Comparison of ENCODE assay signal across 9 mouse cellular contexts in genomic region chr11:58641057-58641456, GRCm38 (mm10). TPM values are rescaled to one million over a fixed set of nuclear protein-coding genes. Genes with fewer than 3 reads are reported as not detected.
A peak's percentile ranks its signal among the peaks of the same experiment; 100 is the strongest.
DNase-seq lines count a peak whose midpoint lies in the region; ATAC-seq and TF ChIP-seq lines count a peak whose summit lies in the region.
"Had no signal": no experiment of that assay in that cellular context is flagged by ENCODE, and none has a peak within 500 bp of the region (broad histone marks: within the 10 kb centered on the region; RNA-seq: fewer than 3 reads in every experiment).

No protein-coding gene starts in this region.

- peak overlapping the region; percentile 95 for H3K4me2 ChIP-seq in hindbrain, embryonic 13.5 days

- peak; percentile 75 for DNase-seq in MEL-GATA-1-ER (ENCODE audit: extremely low read depth, low read depth)
- peak; percentile 70 for DNase-seq in c-Kit-positive CD71-positive TER-119-negative erythroid progenitor cells, embryonic 14.5 days (ENCODE audit: low read depth)
- DNase-seq in midbrain, embryonic 10.5 days (ENCODE audit: low spot score): no peak
- no peak for DNase-seq in cerebellum, adult 11-12 months
- DNase-seq in thymus, postnatal 0 days (ENCODE audit: low spot score): no peak
- no peak for DNase-seq in thymus, adult 2 months
- DNase-seq: gastrocnemius, postnatal 25 days had no signal

- H3K27me3 ChIP-seq in hindbrain, embryonic 13.5 days: peaks cover 35% of the 10 kb centered on the region
- peaks cover 36% of the 10 kb centered on the region for H3K27me3 ChIP-seq in midbrain, embryonic 10.5 days (ENCODE audit: low read depth, poor library complexity, severe bottlenecking)
- H3K27me3 ChIP-seq in thymus, adult 2 months (ENCODE audit: control insufficient read depth, insufficient read depth, low read length): peaks cover 3% of the 10 kb centered on the region; the same call in 1 of the 2 replicates

- no peak for TF ChIP-seq CTCF in thymus, adult 2 months (IDR thresholded peaks at IDR 0.05; ENCODE audit: borderline replicate concordance, control insufficient read depth, extremely low read depth, insufficient read depth, low read length, poor library complexity)

- peak overlapping the region; percentile 44 for H3K4me3 ChIP-seq in hindbrain, embryonic 13.5 days
- H3K4me3 ChIP-seq in midbrain, embryonic 10.5 days: peak overlapping the region; percentile 59
- no peak overlapping the region for H3K4me3 ChIP-seq in thymus, adult 2 months (ENCODE audit: control insufficient read depth, insufficient read depth, low read length)

- H3K4me1 ChIP-seq in hindbrain, embryonic 13.5 days (replicated peaks): peaks cover 11% of the 10 kb centered on the region
- peaks cover 10% of the 10 kb centered on the region for H3K4me1 ChIP-seq in midbrain, embryonic 10.5 days
- no peaks in the 10 kb centered on the region for H3K4me1 ChIP-seq in thymus, adult 2 months (replicated peaks; ENCODE audit: control insufficient read depth, insufficient read depth, low read length)

- H3K9ac ChIP-seq in hindbrain, embryonic 13.5 days: peak overlapping the region; percentile 72; the same call in 1 of the 2 replicates

- no peak overlapping the region for H3K27ac ChIP-seq in hindbrain, embryonic 13.5 days
- peak overlapping the region; percentile 72 for H3K27ac ChIP-seq in midbrain, embryonic 10.5 days (replicated peaks)
- no peak overlapping the region for H3K27ac ChIP-seq in thymus, adult 2 months (ENCODE audit: control insufficient read depth, insufficient read depth, low read length)

- ATAC-seq in hindbrain, embryonic 13.5 days (ENCODE audit: low FRiP score): no peak

- WGBS in hindbrain, embryonic 13.5 days: 36% methylated on average over 14 of the region's 14 CpGs
- WGBS in midbrain, embryonic 10.5 days: 28% methylated on average over 14 of the region's 14 CpGs
- 7% methylated on average over 14 of the region's 14 CpGs for WGBS in thymus, adult 2 months

- no peak for TF ChIP-seq POLR2A in thymus, adult 2 months (IDR thresholded peaks at IDR 0.05; ENCODE audit: control insufficient read depth, extremely low read depth, insufficient read depth, low read length, poor library complexity)

- no peaks in the 10 kb centered on the region for H3K9me3 ChIP-seq in hindbrain, embryonic 13.5 days
- no peaks in the 10 kb centered on the region for H3K9me3 ChIP-seq in midbrain, embryonic 10.5 days (replicated peaks)

- no peaks in the 10 kb centered on the region for H3K36me3 ChIP-seq in hindbrain, embryonic 13.5 days
- H3K36me3 ChIP-seq in midbrain, embryonic 10.5 days: no peaks in the 10 kb centered on the region
- H3K36me3 ChIP-seq in thymus, adult 2 months (ENCODE audit: control insufficient read depth, insufficient read depth, low read length): no peaks in the 10 kb centered on the region

RNA-seq across cellular contexts. Expression of gene Trim58, which starts 0.8 kb away (rescaled TPM):
- polyA plus RNA-seq in hindbrain, embryonic 13.5 days (2015; fragmentation: Nextera tagmentation; extraction: Ambion mirVana): 0.14 and 0.19 TPM in 2 replicates
- polyA plus RNA-seq in midbrain, embryonic 10.5 days (2016; fragmentation: Nextera tagmentation; extraction: Ambion mirVana): 0.46 and 0.53 TPM in 2 replicates
- not detected in 2 replicates for polyA plus RNA-seq in thymus, postnatal 0 days (2015; fragmentation: Nextera tagmentation; extraction: Ambion mirVana)
- polyA plus RNA-seq in thymus, adult 2 months (2012; rRNA removed): 0.59 and 0.75 TPM in 2 replicates
- polyA plus RNA-seq: liver, adult 2 months had no signal

RNA-seq across cellular contexts. Expression of gene Olfr323, which starts 10.8 kb away (rescaled TPM):
- polyA plus RNA-seq in hindbrain, embryonic 13.5 days (2015; fragmentation: Nextera tagmentation; extraction: Ambion mirVana): not detected in 2 replicates
- not detected in 2 replicates for polyA plus RNA-seq in midbrain, embryonic 10.5 days (2016; fragmentation: Nextera tagmentation; extraction: Ambion mirVana)
- polyA plus RNA-seq in thymus, postnatal 0 days (2015; fragmentation: Nextera tagmentation; extraction: Ambion mirVana): not detected in 2 replicates
- polyA plus RNA-seq in thymus, adult 2 months (2012; rRNA removed): 0.58 TPM in 1 of 2 replicates, not detected in the other
- polyA plus RNA-seq: liver, adult 2 months had no signal

RNA-seq across cellular contexts. Expression of gene Olfr322, which starts 17.5 kb away (rescaled TPM):
- not detected in 2 replicates for polyA plus RNA-seq in hindbrain, embryonic 13.5 days (2015; fragmentation: Nextera tagmentation; extraction: Ambion mirVana)
- polyA plus RNA-seq in midbrain, embryonic 10.5 days (2016; fragmentation: Nextera tagmentation; extraction: Ambion mirVana): not detected in 2 replicates
- not detected in 2 replicates for polyA plus RNA-seq in thymus, postnatal 0 days (2015; fragmentation: Nextera tagmentation; extraction: Ambion mirVana)
- 0.07 TPM in 1 of 2 replicates, not detected in the other for polyA plus RNA-seq in thymus, adult 2 months (2012; rRNA removed)
- polyA plus RNA-seq: liver, adult 2 months had no signal

RNA-seq across cellular contexts. Expression of gene 2210407C18Rik, which starts 25.2 kb away (rescaled TPM):
- polyA plus RNA-seq in hindbrain, embryonic 13.5 days (2015; fragmentation: Nextera tagmentation; extraction: Ambion mirVana): not detected in 2 replicates
- polyA plus RNA-seq in midbrain, embryonic 10.5 days (2016; fragmentation: Nextera tagmentation; extraction: Ambion mirVana): not detected in 2 replicates
- polyA plus RNA-seq in thymus, postnatal 0 days (2015; fragmentation: Nextera tagmentation; extraction: Ambion mirVana): 0.95 and 1.0 TPM in 2 replicates
- 3.7 and 5.3 TPM in 2 replicates for polyA plus RNA-seq in thymus, adult 2 months (2012; rRNA removed)
- polyA plus RNA-seq: liver, adult 2 months had no signal

RNA-seq across cellular contexts. Expression of gene Olfr320, which starts 39.8 kb away (rescaled TPM):
- not detected in 2 replicates for polyA plus RNA-seq in hindbrain, embryonic 13.5 days (2015; fragmentation: Nextera tagmentation; extraction: Ambion mirVana)
- not detected in 2 replicates for polyA plus RNA-seq in midbrain, embryonic 10.5 days (2016; fragmentation: Nextera tagmentation; extraction: Ambion mirVana)
- not detected in 2 replicates for polyA plus RNA-seq in thymus, postnatal 0 days (2015; fragmentation: Nextera tagmentation; extraction: Ambion mirVana)
- polyA plus RNA-seq in thymus, adult 2 months (2012; rRNA removed): not detected in 2 replicates
- polyA plus RNA-seq: liver, adult 2 months had no signal

Comparison
In these comparisons a context has a peak if more than half of its experiments do, and no peak if none do; other contexts are left out.
1. DNase-seq: peak in MEL-GATA-1-ER (single experiment) and c-Kit-positive CD71-positive TER-119-negative erythroid progenitor cells, embryonic 14.5 days (single experiment); none in midbrain, embryonic 10.5 days (single experiment), cerebellum, adult 11-12 months (single experiment), thymus, postnatal 0 days (single experiment) and thymus, adult 2 months (single experiment).